Mouse (Mus musculus) G1E-ER4 (cell line): ENCODE data around the gene Hsd17b14. TPM values are rescaled to one million over a fixed set of nuclear protein-coding genes. Genes with fewer than 3 reads are reported as not detected.

Source experiments
- GATA1 ChIP-seq: IDR thresholded peaks from one replicate; pipeline ENCODE4 v1.8.0; 2012; ENCODE audit warnings: low read length, inconsistent platforms
- polyA plus RNA-seq: library from polyadenylated mRNA; stranded (reverse); fragments of >175 nt; gene quantifications from 2 replicates; pipeline ENCODE4 v1.2.3, GENCODE M21; 2012

Gene Hsd17b14
- polyA plus RNA-seq: 10.6 and 11.5 TPM in 2 replicates

GRCm38 (mm10) chr7:45554744-45555143, at the start of gene Hsd17b14:
Gene Hsd17b14 (plus strand): TSS chr7:45554893.
- no peak for TF ChIP-seq GATA1

- no peak for TF ChIP-seq GATA1
These were observed 47.1 kb upstream of the Hsd17b14 start for GRCm38 (mm10) chr7:45507583-45507982.

GRCm38 (mm10) chr7:45508561-45508960, 46.1 kb upstream of the Hsd17b14 start:
- peak; percentile 88 for TF ChIP-seq GATA1

- no peak for TF ChIP-seq GATA1
These were observed 45.4 kb upstream of the Hsd17b14 start for GRCm38 (mm10) chr7:45509181-45509882.

GRCm38 (mm10) chr7:45509912-45510787, 44.5 kb upstream of the Hsd17b14 start, which contains the start of gene Nucb1:
Gene Nucb1 (minus strand): TSS chr7:45510406.
- no peak for TF ChIP-seq GATA1

GRCm38 (mm10) chr7:45514411-45514810, 40.3 kb upstream of the Hsd17b14 start:
- TF ChIP-seq GATA1: no peak

GRCm38 (mm10) chr7:45515436-45515835, 39.3 kb upstream of the Hsd17b14 start:
- TF ChIP-seq GATA1: no peak

- no peak for TF ChIP-seq GATA1
These were observed 36.1 kb upstream of the Hsd17b14 start for GRCm38 (mm10) chr7:45518618-45519017.

- TF ChIP-seq GATA1: no peak
These were observed 35.2 kb upstream of the Hsd17b14 start for GRCm38 (mm10) chr7:45519345-45520120.

GRCm38 (mm10) chr7:45520605-45521004, 34.1 kb upstream of the Hsd17b14 start:
- TF ChIP-seq GATA1: no peak

- TF ChIP-seq GATA1: no peak
These were observed 32.9 kb upstream of the Hsd17b14 start for GRCm38 (mm10) chr7:45521728-45522184.

GRCm38 (mm10) chr7:45522194-45522752, 32.4 kb upstream of the Hsd17b14 start:
- TF ChIP-seq GATA1: no peak

GRCm38 (mm10) chr7:45522957-45523676, 31.6 kb upstream of the Hsd17b14 start:
- no peak for TF ChIP-seq GATA1

- no peak for TF ChIP-seq GATA1
These were observed 31.0 kb upstream of the Hsd17b14 start for GRCm38 (mm10) chr7:45523678-45524170.
